Mouse (Mus musculus) liver, embryonic 16.5 days (tissue): ENCODE measurements around the gene Hopx. TPM values are rescaled to one million over a fixed set of nuclear protein-coding genes. Genes with fewer than 3 reads are reported as not detected.
A peak's percentile ranks its signal among the peaks of the same experiment; 100 is the strongest.

ENCODE experiments used
- ATAC-seq: fragments of 200-750 bp; cut with Nextera tagmentation; 2 replicates; pipeline ENCODE4 v1.8.0; 2017; ENCODE audit warnings: low read depth, mild to moderate bottlenecking, moderate number of reproducible peaks, moderate library complexity
- H3K27ac ChIP-seq: fragments of 300-500 bp; sonication (generic); 2 replicates; pipeline ENCODE4 v1.5.1; 2014; ENCODE audit warnings: mild to moderate bottlenecking, low read length
- H3K27me3 ChIP-seq: fragments of 300-500 bp; sonication (generic); 2 replicates; pipeline ENCODE4 v1.6.1; 2014; ENCODE audit warnings: low read depth, low read length, mixed read lengths; ENCODE audit not compliant: control insufficient read depth, insufficient read depth
- H3K36me3 ChIP-seq: fragments of 300-500 bp; sonication (generic); 2 replicates; pipeline ENCODE4 v1.6.1; 2014; ENCODE audit warnings: mild to moderate bottlenecking; ENCODE audit not compliant: control insufficient read depth, insufficient read depth
- H3K4me1 ChIP-seq: fragments of 300-500 bp; sonication (generic); 2 replicates; pipeline ENCODE4 v1.6.1; 2014; ENCODE audit warnings: low read depth, low read length, mixed read lengths; ENCODE audit not compliant: control insufficient read depth
- H3K4me2 ChIP-seq: fragments of 300-500 bp; sonication (generic); 2 replicates; pipeline ENCODE4 v1.6.1; 2014; ENCODE audit warnings: low read depth, low read length, mixed read lengths
- H3K4me3 ChIP-seq: fragments of 300-500 bp; sonication (generic); 2 replicates; pipeline ENCODE4 v1.5.1; 2014; ENCODE audit warnings: low read depth, mild to moderate bottlenecking, low read length
- H3K9ac ChIP-seq: fragments of 300-500 bp; sonication (generic); 2 replicates; pipeline ENCODE4 v1.6.1; 2014; ENCODE audit warnings: low read depth, low read length
- H3K9me3 ChIP-seq: fragments of 300-500 bp; sonication (generic); replicated peaks from 2 replicates; pipeline ENCODE4 v1.6.1; 2016; ENCODE audit warnings: low read length; ENCODE audit not compliant: control insufficient read depth
- whole genome bisulfite sequencing: fragments of 180-500 bp; shearing (Covaris S2); extraction: QIAGEN DNeasy Blood & Tissue Kit; methylation state at CpG from one replicate; pipeline ENCODE4 v1.1.7; 2014; ENCODE audit not compliant: insufficient replicate concordance; 5-methylcytosine and 5-hydroxymethylcytosine counted together
- polyA plus RNA-seq: library from polyadenylated mRNA; unstranded; fragments of >200 nt; fragmentation: Nextera tagmentation; extraction: Ambion mirVana; gene quantifications from 2 replicates; pipeline ENCODE4 v1.2.1, GENCODE M21; 2015

Hopx gene
- polyA plus RNA-seq, 1 experiment from 2014 or later = 0.25 TPM

DNA sequence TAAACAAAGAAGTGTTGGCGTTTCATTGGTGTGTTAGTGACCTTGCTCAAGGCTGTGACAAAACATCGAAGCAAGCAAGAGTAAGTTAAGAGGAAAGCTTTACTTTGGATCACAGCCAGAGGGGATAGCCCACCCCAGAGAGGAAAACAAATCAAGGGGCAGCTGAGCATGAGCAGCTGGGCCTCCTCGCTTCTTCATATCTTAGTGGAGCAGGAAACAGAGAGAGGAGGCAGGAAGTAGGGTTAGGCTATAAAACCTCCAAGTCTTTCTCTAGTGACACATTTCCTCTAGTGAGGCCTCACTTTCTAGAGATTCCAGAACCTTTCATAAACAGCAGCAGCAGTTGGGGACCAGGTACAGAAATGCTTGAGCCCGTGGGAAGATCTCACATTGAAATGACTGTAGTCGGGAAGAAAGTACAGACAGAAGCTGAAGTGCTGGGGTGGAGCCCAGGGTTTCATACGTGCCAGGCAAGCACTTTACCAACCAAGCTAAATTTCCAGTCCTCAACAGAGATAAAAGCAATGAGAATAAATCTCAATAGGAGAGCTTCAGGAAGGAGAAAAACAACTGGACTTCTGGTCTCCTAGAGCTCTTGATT lies 33.2 kb upstream of the Hopx start:
- Histone ChIP-seq H3K9me3 (no peaks in the 10 kb centered on the region), H3K36me3 (no peaks in the 10 kb centered on the region), H3K27ac (peak overlapping the region; percentile 19; the same call in 1 of the 2 replicates), H3K9ac (no peak overlapping the region), H3K4me1 (peaks cover 4% of the 10 kb centered on the region), H3K4me3 (no peak overlapping the region), H3K27me3 (no peaks in the 10 kb centered on the region), H3K4me2 (no peak overlapping the region)
- ATAC-seq = 0 out of 2 replicates have a peak, but pooled peaks have one; percentile 25
- WGBS = 20% methylated on average over 6 of the region's 6 CpGs

DNA sequence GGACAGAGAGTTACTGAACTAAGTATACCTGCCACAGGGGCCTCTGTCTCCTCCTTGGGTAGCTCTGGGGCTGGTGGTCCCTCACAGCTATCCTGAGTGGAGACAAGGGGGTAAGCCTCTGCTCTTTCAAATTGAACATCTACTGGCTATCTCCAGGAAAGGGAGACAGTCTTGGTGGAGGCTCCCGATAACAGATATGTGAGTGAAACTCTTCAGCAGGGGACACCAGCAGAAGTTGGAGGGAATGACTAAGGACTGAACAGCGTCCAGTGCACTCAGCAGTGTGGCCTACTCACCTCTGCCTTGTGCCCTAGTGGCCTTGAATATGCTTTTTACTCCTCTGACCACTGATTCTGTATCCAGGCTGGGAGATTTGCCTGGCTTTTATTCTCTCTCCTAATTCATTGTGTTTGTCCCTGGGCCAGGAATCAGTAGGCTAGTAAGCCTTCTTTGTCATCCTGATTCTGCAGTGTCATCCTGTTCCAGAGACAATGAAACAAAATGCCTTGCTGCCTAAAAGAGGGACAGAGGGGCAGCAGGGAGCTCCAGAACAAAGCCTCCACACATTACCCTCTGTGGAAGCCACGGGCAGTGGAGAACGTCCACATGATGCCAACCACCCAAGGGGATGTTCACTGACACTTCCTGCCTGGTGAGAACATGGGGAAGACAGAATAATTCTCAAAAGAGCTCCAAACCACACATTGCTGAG lies 31.7 kb upstream of the Hopx start:
- H3K9me3 ChIP-seq = no peaks in the 10 kb centered on the region
- no peaks in the 10 kb centered on the region for H3K27me3 ChIP-seq
- no peak overlapping the region for H3K4me3 ChIP-seq
- peak; percentile 33 for ATAC-seq
- H3K27ac ChIP-seq = no peak overlapping the region
- H3K9ac ChIP-seq = no peak overlapping the region
- WGBS = 33% methylated on average over 4 of the region's 4 CpGs
- H3K36me3 ChIP-seq = no peaks in the 10 kb centered on the region
- H3K4me2 ChIP-seq = no peak overlapping the region
- H3K4me1 ChIP-seq = peaks cover 4% of the 10 kb centered on the region

DNA sequence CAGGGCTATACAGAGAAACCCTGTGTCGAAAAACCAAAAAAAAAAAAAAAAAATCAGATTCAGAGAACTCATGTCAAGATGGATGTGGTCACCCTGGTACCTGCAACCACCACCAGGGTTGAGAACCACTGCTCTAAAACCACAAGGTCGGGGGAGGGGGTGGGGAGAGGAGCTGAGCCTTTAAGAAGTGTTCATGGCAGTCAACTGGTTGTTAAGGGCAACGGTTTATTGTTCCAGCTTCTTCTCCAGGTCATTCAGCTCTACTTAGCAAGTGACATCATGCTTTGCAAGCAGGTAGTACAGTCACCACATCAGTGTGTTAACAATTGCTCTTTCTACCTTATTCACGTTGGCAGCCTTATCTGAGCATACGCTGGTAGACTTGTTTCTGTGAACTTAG lies 29.7 kb upstream of the Hopx start:
- WGBS = 31% methylated on average over 5 of the region's 5 CpGs
- Histone ChIP-seq H3K4me1 (peaks cover 9% of the 10 kb centered on the region), H3K27ac (no peak overlapping the region), H3K9ac (no peak overlapping the region), H3K4me2 (no peak overlapping the region), H3K4me3 (no peak overlapping the region), H3K36me3 (no peaks in the 10 kb centered on the region), H3K9me3 (no peaks in the 10 kb centered on the region), H3K27me3 (no peaks in the 10 kb centered on the region)
- ATAC-seq = no peak

DNA sequence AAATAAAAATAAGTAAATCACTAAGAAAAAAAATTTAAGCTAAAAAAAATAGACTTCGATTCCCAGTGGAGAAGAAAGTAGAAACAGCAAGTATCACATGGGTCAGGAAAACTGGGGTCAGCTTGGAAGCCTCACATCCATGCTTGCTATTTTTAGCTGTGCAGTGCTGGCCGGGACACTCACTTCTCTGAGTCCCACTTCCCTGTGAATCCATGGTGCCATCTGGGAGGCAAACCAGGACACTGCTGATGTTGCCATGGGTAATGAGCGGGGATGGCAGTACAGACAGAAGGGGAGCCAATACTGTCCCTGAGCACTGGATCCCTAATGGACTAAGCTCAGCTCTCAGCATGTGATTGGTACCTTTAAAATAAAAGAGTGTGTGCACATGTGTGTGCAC lies 28.2 kb upstream of the Hopx start:
- Histone ChIP-seq H3K9me3 (no peaks in the 10 kb centered on the region), H3K27ac (no peak overlapping the region), H3K9ac (no peak overlapping the region), H3K27me3 (no peaks in the 10 kb centered on the region), H3K4me3 (no peak overlapping the region), H3K4me1 (peaks cover 7% of the 10 kb centered on the region), H3K4me2 (no peak overlapping the region), H3K36me3 (no peaks in the 10 kb centered on the region)
- ATAC-seq = no peak
- WGBS = 64% methylated on average over 3 of the region's 3 CpGs

DNA sequence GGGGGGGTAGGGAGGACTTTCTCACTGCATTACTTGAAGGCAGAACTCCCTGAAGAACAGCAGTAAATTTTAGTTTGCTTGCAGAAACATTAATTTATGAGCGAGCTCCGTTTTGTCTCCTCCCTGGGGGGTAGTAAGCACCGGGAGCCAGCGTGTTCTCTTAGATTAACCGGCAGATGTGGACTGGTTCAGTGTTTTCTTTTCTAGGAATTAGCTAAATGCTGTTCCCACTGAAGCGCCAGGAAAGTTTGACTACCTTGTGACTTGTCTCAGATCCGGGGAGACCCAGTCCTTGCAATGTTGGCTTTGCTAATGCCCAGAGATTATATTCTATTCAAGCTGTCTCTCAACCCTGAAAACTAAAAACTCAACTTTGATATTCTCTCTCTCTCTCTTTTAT lies 26.4 kb upstream of the Hopx start:
- Histone ChIP-seq H3K27me3 (no peaks in the 10 kb centered on the region), H3K9me3 (no peaks in the 10 kb centered on the region), H3K4me3 (no peak overlapping the region), H3K4me2 (no peak overlapping the region), H3K36me3 (no peaks in the 10 kb centered on the region), H3K27ac (no peak overlapping the region), H3K9ac (no peak overlapping the region), H3K4me1 (peaks cover 5% of the 10 kb centered on the region)
- WGBS = 67% methylated on average over 7 of the region's 7 CpGs
- ATAC-seq = no peak

DNA sequence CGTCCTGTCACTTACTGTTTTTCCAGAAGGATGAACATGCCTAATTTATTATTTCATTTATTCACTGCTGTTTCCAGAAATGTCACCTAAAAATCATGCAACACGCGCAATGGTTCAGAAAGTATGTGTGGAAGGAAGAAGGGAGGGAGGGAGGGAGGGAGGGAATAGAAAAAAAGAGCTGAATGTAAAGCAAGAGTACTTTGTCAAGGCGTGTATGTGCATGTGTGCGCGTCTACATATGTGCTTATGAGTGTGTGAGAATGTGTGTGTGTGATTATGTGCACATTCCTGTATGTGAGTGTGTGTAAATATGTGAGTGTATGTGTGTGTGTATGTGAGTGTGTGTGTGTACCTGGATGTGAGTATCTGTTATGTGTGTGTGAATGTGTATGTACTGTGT lies 25.9 kb upstream of the Hopx start:
- Histone ChIP-seq H3K9me3 (no peaks in the 10 kb centered on the region), H3K36me3 (no peaks in the 10 kb centered on the region), H3K4me3 (no peak overlapping the region), H3K4me1 (peaks cover 5% of the 10 kb centered on the region), H3K4me2 (no peak overlapping the region), H3K27me3 (no peaks in the 10 kb centered on the region), H3K9ac (no peak overlapping the region), H3K27ac (no peak overlapping the region)
- no peak for ATAC-seq
- WGBS = 76% methylated on average over 6 of the region's 6 CpGs

DNA sequence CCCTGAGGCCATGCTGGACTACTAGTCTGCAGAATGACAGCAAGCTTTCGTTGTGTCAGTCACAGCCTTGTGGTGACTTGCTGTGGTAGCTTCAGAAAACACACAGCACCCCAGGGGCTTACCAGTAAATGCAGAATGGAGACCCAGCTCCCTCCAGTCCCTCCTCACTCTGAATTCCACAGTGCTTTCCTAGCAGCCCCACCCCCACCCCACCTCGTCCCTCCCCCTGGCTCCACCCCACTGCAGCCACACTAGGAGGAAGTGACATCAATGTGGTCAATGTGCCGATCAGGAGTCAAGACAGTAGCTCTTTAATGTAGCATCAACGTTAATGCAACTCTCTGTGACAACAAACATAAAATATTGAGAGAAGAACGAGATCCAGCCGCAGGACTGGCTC lies 25.2 kb upstream of the Hopx start:
- whole genome bisulfite sequencing = 29% methylated on average over 6 of the region's 6 CpGs
- peak; percentile 35; the same call in 1 of the 2 replicates for ATAC-seq
- no peaks in the 10 kb centered on the region for H3K36me3 ChIP-seq
- no peaks in the 10 kb centered on the region for H3K27me3 ChIP-seq
- peak overlapping the region; percentile 26; the same call in 1 of the 2 replicates for H3K4me3 ChIP-seq
- no peak overlapping the region for H3K9ac ChIP-seq
- peak overlapping the region; percentile 52 for H3K4me2 ChIP-seq
- H3K9me3 ChIP-seq = no peaks in the 10 kb centered on the region
- H3K27ac ChIP-seq = no peak overlapping the region
- H3K4me1 ChIP-seq = peaks cover 5% of the 10 kb centered on the region

DNA sequence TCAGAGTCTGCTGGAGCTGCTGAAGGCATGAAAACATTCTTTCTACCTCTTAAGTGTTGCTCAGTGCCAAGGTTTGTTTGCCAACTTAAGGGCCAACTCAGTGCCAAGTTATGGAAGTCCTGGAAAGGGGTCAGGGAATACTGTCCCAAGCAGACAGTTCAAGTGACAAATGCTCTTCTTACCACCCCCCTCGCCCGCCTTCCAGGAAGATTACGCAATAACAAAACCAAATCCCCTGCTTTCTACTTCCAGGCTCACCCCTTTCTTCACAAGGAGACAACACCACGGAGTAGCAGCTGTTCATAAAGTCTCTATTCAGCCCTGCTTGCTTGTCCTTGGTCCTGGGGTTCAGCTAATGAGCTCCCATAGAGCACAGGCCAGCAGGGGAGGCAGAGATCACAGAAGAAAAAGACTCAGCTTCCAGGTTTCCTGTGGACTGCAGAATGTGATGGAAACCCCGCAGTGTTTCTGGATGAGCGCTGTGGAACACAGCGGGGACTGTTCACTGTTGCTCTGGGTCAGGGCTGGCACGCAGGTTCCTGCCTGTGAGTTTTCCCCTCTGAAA lies 22.9 kb upstream of the Hopx start:
- H3K27ac ChIP-seq = no peak overlapping the region
- H3K27me3 ChIP-seq = no peaks in the 10 kb centered on the region
- H3K9me3 ChIP-seq = no peaks in the 10 kb centered on the region
- H3K4me2 ChIP-seq = no peak overlapping the region
- H3K36me3 ChIP-seq = no peaks in the 10 kb centered on the region
- no peak overlapping the region for H3K4me3 ChIP-seq
- no peak overlapping the region for H3K9ac ChIP-seq
- no peak for ATAC-seq
- peaks cover 5% of the 10 kb centered on the region for H3K4me1 ChIP-seq
- WGBS = 62% methylated on average over 8 of the region's 8 CpGs

DNA sequence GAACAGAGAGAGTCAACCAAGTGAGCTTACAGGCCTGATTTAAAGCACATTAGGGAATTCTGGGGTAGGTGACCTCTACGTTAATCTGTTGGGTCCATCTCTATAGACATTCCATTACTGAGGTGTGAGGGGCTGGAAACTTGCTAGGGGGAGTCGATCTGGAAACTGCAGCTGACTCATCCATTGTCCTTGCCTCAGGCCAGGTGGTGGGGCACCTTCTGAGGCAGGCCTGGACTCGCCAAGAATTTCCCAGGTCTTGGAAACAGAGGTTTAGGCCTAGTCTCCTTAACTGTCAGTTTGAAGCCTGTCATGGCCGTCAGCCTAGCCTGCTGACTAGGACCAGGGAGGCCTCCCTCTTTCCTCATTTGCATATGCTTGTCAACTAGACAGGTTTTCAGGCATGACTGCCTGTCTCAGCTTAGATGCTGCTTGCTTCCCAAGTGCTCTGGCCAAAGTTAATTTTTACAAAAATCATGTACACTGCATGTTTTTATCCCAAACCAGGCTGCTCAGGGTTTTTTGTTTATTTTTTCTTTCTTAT lies 21.8 kb upstream of the Hopx start:
- Histone ChIP-seq H3K27me3 (no peaks in the 10 kb centered on the region), H3K9ac (no peak overlapping the region), H3K4me1 (peaks cover 5% of the 10 kb centered on the region), H3K27ac (no peak overlapping the region), H3K9me3 (no peaks in the 10 kb centered on the region), H3K36me3 (no peaks in the 10 kb centered on the region), H3K4me3 (no peak overlapping the region), H3K4me2 (no peak overlapping the region)
- ATAC-seq = no peak
- 67% methylated on average over 4 of the region's 4 CpGs for WGBS
